12 mouse cellular contexts compared by ENCODE assay signal in genomic region chr13:60078331-60079050, GRCm38 (mm10).
A peak's percentile ranks its signal among the peaks of the same experiment; 100 is the strongest.
DNase-seq lines count a peak whose midpoint lies in the region; ATAC-seq and TF ChIP-seq lines count a peak whose summit lies in the region.
"Had no signal": no experiment of that assay in that cellular context is flagged by ENCODE, and none has a peak within 500 bp of the region (broad histone marks: within the 10 kb centered on the region; RNA-seq: fewer than 3 reads in every experiment).

No protein-coding gene starts in this region.

- no peak overlapping the region for H3K9ac ChIP-seq in forebrain, embryonic 11.5 days (ENCODE audit: low read length)
- H3K9ac ChIP-seq in midbrain, embryonic 14.5 days (replicated peaks; ENCODE audit: low read length) = no peak overlapping the region
- no peak overlapping the region for H3K9ac ChIP-seq in hindbrain, embryonic 14.5 days
- no peak overlapping the region for H3K9ac ChIP-seq in forebrain, embryonic 16.5 days (replicated peaks; ENCODE audit: low read depth, low read length)
- H3K9ac ChIP-seq: liver, embryonic 14.5 days had no signal

- no peak for ATAC-seq in forebrain, embryonic 11.5 days (replicated peaks; ENCODE audit: low FRiP score)
- no peak for ATAC-seq in midbrain, embryonic 14.5 days (ENCODE audit: low FRiP score, low TSS enrichment)
- ATAC-seq in hindbrain, embryonic 14.5 days (ENCODE audit: low FRiP score) = no peak
- ATAC-seq in forebrain, embryonic 16.5 days = no peak
- ATAC-seq: hindbrain, embryonic 16.5 days had no signal

- H3K4me3 ChIP-seq in forebrain, embryonic 10.5 days = no peak overlapping the region
- no peak overlapping the region for H3K4me3 ChIP-seq in forebrain, embryonic 11.5 days (ENCODE audit: low read depth, low read length)
- no peak overlapping the region for H3K4me3 ChIP-seq in midbrain, embryonic 10.5 days
- H3K4me3 ChIP-seq in midbrain, embryonic 14.5 days (replicated peaks; ENCODE audit: low read depth, low read length) = no peak overlapping the region
- H3K4me3 ChIP-seq in myocyte = no peak overlapping the region
- H3K4me3 ChIP-seq in hindbrain, embryonic 14.5 days (replicated peaks; ENCODE audit: low read length) = no peak overlapping the region
- no peak overlapping the region for H3K4me3 ChIP-seq in forebrain, embryonic 16.5 days (replicated peaks; ENCODE audit: low read length)

- H3K27me3 ChIP-seq in forebrain, embryonic 10.5 days (ENCODE audit: poor library complexity, severe bottlenecking) = no peaks in the 10 kb centered on the region
- H3K27me3 ChIP-seq in forebrain, embryonic 11.5 days (ENCODE audit: control insufficient read depth, insufficient read depth, low read length) = no peaks in the 10 kb centered on the region
- H3K27me3 ChIP-seq in midbrain, embryonic 10.5 days (ENCODE audit: low read depth, poor library complexity, severe bottlenecking) = peaks cover 5% of the 10 kb centered on the region; the same call in 1 of the 2 replicates
- no peaks in the 10 kb centered on the region for H3K27me3 ChIP-seq in midbrain, embryonic 14.5 days (ENCODE audit: control insufficient read depth, insufficient read depth, low read length)
- H3K27me3 ChIP-seq in myocyte (ENCODE audit: control insufficient read depth, insufficient read depth, insufficient read length) = no peaks in the 10 kb centered on the region
- H3K27me3 ChIP-seq in hindbrain, embryonic 14.5 days (ENCODE audit: control insufficient read depth, insufficient read depth, low read length) = no peaks in the 10 kb centered on the region; the same call in 1 of the 2 replicates
- no peaks in the 10 kb centered on the region for H3K27me3 ChIP-seq in forebrain, embryonic 16.5 days (replicated peaks; ENCODE audit: control insufficient read depth, insufficient read depth, low read length)

- H3K79me2 ChIP-seq in myocyte (ENCODE audit: control insufficient read depth, insufficient read depth) = no peaks in the 10 kb centered on the region

- TF ChIP-seq POLR2A in myocyte (IDR thresholded peaks at IDR 0.05; ENCODE audit: insufficient read length, low read depth) = no peak

- H3ac ChIP-seq in myocyte (ENCODE audit: control insufficient read depth, insufficient read length) = no peak overlapping the region

- no peak overlapping the region for H3K4me2 ChIP-seq in forebrain, embryonic 11.5 days (ENCODE audit: low read depth, low read length, severe bottlenecking)
- H3K4me2 ChIP-seq in midbrain, embryonic 14.5 days (ENCODE audit: low read length) = no peak overlapping the region
- H3K4me2 ChIP-seq in myocyte (ENCODE audit: low read depth) = no peak overlapping the region
- H3K4me2 ChIP-seq in hindbrain, embryonic 14.5 days (replicated peaks) = no peak overlapping the region
- no peak overlapping the region for H3K4me2 ChIP-seq in forebrain, embryonic 16.5 days (ENCODE audit: low read length)

- peaks cover 24% of the 10 kb centered on the region for H3K4me1 ChIP-seq in forebrain, embryonic 10.5 days
- H3K4me1 ChIP-seq in forebrain, embryonic 11.5 days (replicated peaks; ENCODE audit: control insufficient read depth, insufficient read depth, low read length) = no peaks in the 10 kb centered on the region
- H3K4me1 ChIP-seq in midbrain, embryonic 10.5 days = peaks cover 16% of the 10 kb centered on the region
- H3K4me1 ChIP-seq in midbrain, embryonic 14.5 days (ENCODE audit: control insufficient read depth, insufficient read depth, low read length) = no peaks in the 10 kb centered on the region
- no peaks in the 10 kb centered on the region for H3K4me1 ChIP-seq in hindbrain, embryonic 14.5 days (replicated peaks; ENCODE audit: control insufficient read depth, insufficient read depth, low read length)
- no peaks in the 10 kb centered on the region for H3K4me1 ChIP-seq in forebrain, embryonic 16.5 days (replicated peaks; ENCODE audit: control insufficient read depth, insufficient read depth, low read length)

- no peak for DNase-seq in forebrain, embryonic 10.5 days (ENCODE audit: extremely low spot score, low spot score)
- DNase-seq in forebrain, embryonic 11.5 days (ENCODE audit: low spot score) = no peak
- DNase-seq in midbrain, embryonic 10.5 days (ENCODE audit: low spot score) = no peak
- DNase-seq in midbrain, embryonic 14.5 days = no peak
- DNase-seq in heart, adult 9 months (ENCODE audit: low spot score in 2 of 2) = peak; percentile 67 to 78
- no peak for DNase-seq in hindbrain, embryonic 14.5 days (ENCODE audit: low spot score)
- DNase-seq: cerebellum, postnatal 25 days; kidney, postnatal 10 days had no signal

- WGBS in forebrain, embryonic 10.5 days = 86% methylated on average over 8 of the region's 8 CpGs
- WGBS in forebrain, embryonic 11.5 days = 86% methylated on average over 8 of the region's 8 CpGs
- 79% methylated on average over 8 of the region's 8 CpGs for WGBS in midbrain, embryonic 10.5 days
- 82% methylated on average over 8 of the region's 8 CpGs for WGBS in midbrain, embryonic 14.5 days
- WGBS in hindbrain, embryonic 14.5 days = 81% methylated on average over 8 of the region's 8 CpGs
- 72% methylated on average over 8 of the region's 8 CpGs for WGBS in forebrain, embryonic 16.5 days

- H3K36me3 ChIP-seq in forebrain, embryonic 10.5 days (replicated peaks) = no peaks in the 10 kb centered on the region
- no peaks in the 10 kb centered on the region for H3K36me3 ChIP-seq in forebrain, embryonic 11.5 days (ENCODE audit: control insufficient read depth, insufficient read depth, low read length)
- H3K36me3 ChIP-seq in midbrain, embryonic 10.5 days = no peaks in the 10 kb centered on the region
- H3K36me3 ChIP-seq in midbrain, embryonic 14.5 days (ENCODE audit: control insufficient read depth, insufficient read depth, low read length) = no peaks in the 10 kb centered on the region
- H3K36me3 ChIP-seq in myocyte (ENCODE audit: control insufficient read depth, insufficient read depth) = no peaks in the 10 kb centered on the region
- no peaks in the 10 kb centered on the region for H3K36me3 ChIP-seq in hindbrain, embryonic 14.5 days (replicated peaks; ENCODE audit: control insufficient read depth, insufficient read depth)
- H3K36me3 ChIP-seq in forebrain, embryonic 16.5 days (ENCODE audit: control insufficient read depth, insufficient read depth) = no peaks in the 10 kb centered on the region

- H3K9me3 ChIP-seq in forebrain, embryonic 10.5 days = no peaks in the 10 kb centered on the region
- no peaks in the 10 kb centered on the region for H3K9me3 ChIP-seq in forebrain, embryonic 11.5 days (ENCODE audit: control insufficient read depth, low read length)
- H3K9me3 ChIP-seq in midbrain, embryonic 10.5 days (replicated peaks) = no peaks in the 10 kb centered on the region
- no peaks in the 10 kb centered on the region for H3K9me3 ChIP-seq in midbrain, embryonic 14.5 days (ENCODE audit: control insufficient read depth, low read length)
- no peaks in the 10 kb centered on the region for H3K9me3 ChIP-seq in hindbrain, embryonic 14.5 days (ENCODE audit: control insufficient read depth, low read length)
- H3K9me3 ChIP-seq in forebrain, embryonic 16.5 days (ENCODE audit: control insufficient read depth, low read length) = no peaks in the 10 kb centered on the region

- H3K27ac ChIP-seq in forebrain, embryonic 10.5 days = peak overlapping the region; percentile 60; the same call in 1 of the 2 replicates
- H3K27ac ChIP-seq in forebrain, embryonic 11.5 days (ENCODE audit: low read depth, low read length) = no peak overlapping the region
- H3K27ac ChIP-seq in midbrain, embryonic 10.5 days (replicated peaks) = peak overlapping the region; percentile 49; the same call in 1 of the 2 replicates
- H3K27ac ChIP-seq in midbrain, embryonic 14.5 days (replicated peaks; ENCODE audit: low read depth, low read length) = no peak overlapping the region
- H3K27ac ChIP-seq in hindbrain, embryonic 14.5 days = no peak overlapping the region
- H3K27ac ChIP-seq in forebrain, embryonic 16.5 days (ENCODE audit: low read length) = no peak overlapping the region
- H3K27ac ChIP-seq: liver, embryonic 14.5 days had no signal

TF ChIP-seq in myocyte, 11 proteins besides CTCF, POLR2A, EP300 and RAD21:
- TF ChIP-seq SRF (IDR thresholded peaks at IDR 0.05; ENCODE audit: control insufficient read depth, insufficient read length, low read depth) (no peak), MYOG (IDR thresholded peaks at IDR 0.05; ENCODE audit: control insufficient read depth in 1 of 3, insufficient read depth in 1 of 3, insufficient read length in 2 of 3, low read depth in 2 of 3) (peak in 1 of 3 experiments; percentile 69), MYOD1 (IDR thresholded peaks at IDR 0.05; ENCODE audit: control insufficient read depth in 1 of 3, insufficient read length in 2 of 3, low read depth in 2 of 3) (peak in 2 of 3 experiments; percentile 58 to 78), TCF3 (IDR thresholded peaks at IDR 0.05; ENCODE audit: insufficient read length, low read depth) (no peak), REST (IDR thresholded peaks at IDR 0.05; ENCODE audit: insufficient read depth, insufficient read length) (no peak), USF1 (IDR thresholded peaks at IDR 0.05; ENCODE audit: low read depth) (peak; percentile 39), MAX (IDR thresholded peaks at IDR 0.05; ENCODE audit: low read depth) (no peak), CEBPB (IDR thresholded peaks at IDR 0.05; ENCODE audit: insufficient read depth, poor library complexity, severe bottlenecking) (no peak), POLR2AphosphoS2 (IDR thresholded peaks at IDR 0.05; ENCODE audit: insufficient read length, low read depth) (no peak), E2F4 (IDR thresholded peaks at IDR 0.05; ENCODE audit: insufficient read depth) (no peak)

Comparison
In these comparisons a context has a peak if more than half of its experiments do, and no peak if none do; other contexts are left out.
1. H3K27ac ChIP-seq: peak in forebrain, embryonic 10.5 days (single experiment) and midbrain, embryonic 10.5 days (single experiment); none in forebrain, embryonic 11.5 days (single experiment), midbrain, embryonic 14.5 days (single experiment), hindbrain, embryonic 14.5 days (single experiment) and forebrain, embryonic 16.5 days (single experiment).
2. DNase-seq: peak in heart, adult 9 months (2 of 2); none in forebrain, embryonic 10.5 days (single experiment), forebrain, embryonic 11.5 days (single experiment), midbrain, embryonic 10.5 days (single experiment), midbrain, embryonic 14.5 days (single experiment) and hindbrain, embryonic 14.5 days (single experiment).